In the genomic region with DNA sequence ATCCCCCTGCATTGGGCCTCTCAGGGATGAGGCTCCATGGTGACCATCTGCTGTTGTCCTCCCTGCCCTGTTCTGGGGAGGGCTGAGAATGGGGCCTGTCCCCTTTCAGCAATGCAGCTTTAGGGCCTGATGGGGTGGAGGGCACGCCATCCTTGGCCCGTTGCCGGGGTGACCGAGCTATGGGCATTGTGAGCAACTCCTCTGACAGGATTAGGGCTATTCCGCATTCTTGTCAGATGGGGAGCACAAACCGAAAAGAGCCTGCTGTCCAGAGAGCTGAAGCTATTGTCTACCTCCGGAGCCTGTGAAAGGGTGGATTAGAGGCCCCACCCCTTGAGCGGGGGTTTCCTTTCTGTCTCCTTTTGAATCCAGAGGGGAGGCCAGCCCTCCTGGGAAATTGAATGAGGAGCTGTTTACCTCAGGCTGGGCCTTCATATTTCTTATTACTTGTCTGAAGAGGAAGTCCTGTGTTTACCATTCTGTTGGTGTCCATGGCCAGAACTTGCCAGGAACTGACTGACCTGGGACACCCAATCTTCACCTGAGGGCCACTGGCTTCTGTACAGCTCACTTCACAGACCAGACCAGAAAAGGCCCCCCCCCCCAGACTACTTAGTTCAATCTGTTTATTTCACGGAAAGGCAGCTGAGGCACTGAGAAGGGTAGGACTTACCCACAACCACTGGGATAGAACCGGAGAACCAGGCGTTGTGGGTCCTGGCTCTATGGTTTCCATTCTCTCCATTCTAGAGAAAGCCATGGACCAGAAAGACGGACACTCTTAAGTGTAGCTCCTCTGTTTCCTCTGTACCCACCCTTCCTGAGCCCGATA, we compare ENCODE assay signal across 9 mouse cellular contexts. TPM values are rescaled to one million over a fixed set of nuclear protein-coding genes. Genes with fewer than 3 reads are reported as not detected.
DNase-seq lines count a peak whose midpoint lies in the region; ATAC-seq lines count a peak whose summit lies in the region.
"Had no signal": no experiment of that assay in that cellular context is flagged by ENCODE, and none has a peak within 500 bp of the region (broad histone marks: within the 10 kb centered on the region; RNA-seq: fewer than 3 reads in every experiment).

No protein-coding gene starts in this region.

- peaks cover 8% of the 10 kb centered on the region for H3K27me3 ChIP-seq in embryonic facial prominence, embryonic 10.5 days (replicated peaks; ENCODE audit: low read depth, poor library complexity, severe bottlenecking)
- no peaks in the 10 kb centered on the region for H3K27me3 ChIP-seq in intestine, embryonic 16.5 days (replicated peaks; ENCODE audit: control insufficient read depth, insufficient read depth, low read length)

- no peaks in the 10 kb centered on the region for H3K9me3 ChIP-seq in embryonic facial prominence, embryonic 10.5 days
- no peaks in the 10 kb centered on the region for H3K9me3 ChIP-seq in intestine, embryonic 16.5 days (ENCODE audit: control insufficient read depth, low read length)
- H3K9me3 ChIP-seq: megakaryocyte, embryonic 14.5 days had no signal

- peak overlapping the region; percentile 20 for H3K9ac ChIP-seq in intestine, embryonic 16.5 days (ENCODE audit: low read depth, low read length)

- WGBS in embryonic facial prominence, embryonic 10.5 days: 19% methylated on average over 13 of the region's 13 CpGs
- WGBS in intestine, embryonic 16.5 days: 36% methylated on average over 13 of the region's 13 CpGs

- peaks cover 91% of the 10 kb centered on the region for H3K4me1 ChIP-seq in embryonic facial prominence, embryonic 10.5 days
- peaks cover 43% of the 10 kb centered on the region for H3K4me1 ChIP-seq in intestine, embryonic 16.5 days (ENCODE audit: control insufficient read depth, insufficient read depth, low read length)

- peak overlapping the region; percentile 35 for H3K4me3 ChIP-seq in embryonic facial prominence, embryonic 10.5 days
- no peak overlapping the region for H3K4me3 ChIP-seq in intestine, embryonic 16.5 days (ENCODE audit: low read length)
- H3K4me3 ChIP-seq: megakaryocyte, embryonic 14.5 days had no signal

- peaks cover 41% of the 10 kb centered on the region for H3K36me3 ChIP-seq in embryonic facial prominence, embryonic 10.5 days (replicated peaks)
- no peaks in the 10 kb centered on the region for H3K36me3 ChIP-seq in intestine, embryonic 16.5 days (ENCODE audit: control insufficient read depth, insufficient read depth, low read length)

- no peak for ATAC-seq in intestine, embryonic 16.5 days

- no peak overlapping the region for H3K4me2 ChIP-seq in intestine, embryonic 16.5 days (ENCODE audit: low read depth, low read length)

- peak; percentile 46 to 82 for DNase-seq in cerebellum, postnatal 4 days (ENCODE audit: low spot score in 2 of 2)
- no peak for DNase-seq in cerebellum, adult 18-20 months
- DNase-seq in embryonic facial prominence, embryonic 10.5 days (ENCODE audit: low spot score): peak; percentile 81
- peak; percentile 90 for DNase-seq in mesoderm, embryonic 11.5 days (ENCODE audit: low read depth, low spot score)
- DNase-seq in frontal cortex, postnatal 10 days (ENCODE audit: low spot score in 2 of 2): no peak
- DNase-seq in urinary bladder, postnatal 4 days (ENCODE audit: low spot score in 2 of 2): no peak
- no peak for DNase-seq in thymus, adult 18-20 months

- peak overlapping the region; percentile 88 for H3K27ac ChIP-seq in embryonic facial prominence, embryonic 10.5 days (replicated peaks)
- peak overlapping the region; percentile 30 for H3K27ac ChIP-seq in intestine, embryonic 16.5 days (ENCODE audit: low read length)

RNA-seq across cellular contexts. Expression of gene Nuak2, which starts 7.0 kb away (rescaled TPM):
- polyA plus RNA-seq in embryonic facial prominence, embryonic 10.5 days (2016; fragmentation: Nextera tagmentation; extraction: Ambion mirVana): 12.6 and 19.6 TPM in 2 replicates
- polyA plus RNA-seq in intestine, embryonic 16.5 days (2015; fragmentation: Nextera tagmentation; extraction: Ambion mirVana): 4.6 and 5.6 TPM in 2 replicates

RNA-seq across cellular contexts. Expression of gene Klhdc8a, which starts 24.5 kb away (rescaled TPM):
- polyA plus RNA-seq in embryonic facial prominence, embryonic 10.5 days (2016; fragmentation: Nextera tagmentation; extraction: Ambion mirVana): 0.46 and 0.58 TPM in 2 replicates
- 0.09 and 0.33 TPM in 2 replicates for polyA plus RNA-seq in intestine, embryonic 16.5 days (2015; fragmentation: Nextera tagmentation; extraction: Ambion mirVana)

Comparison
In these comparisons a context has a peak if more than half of its experiments do, and no peak if none do; other contexts are left out.
1. DNase-seq: peak in cerebellum, postnatal 4 days (2 of 2), embryonic facial prominence, embryonic 10.5 days (single experiment) and mesoderm, embryonic 11.5 days (single experiment); none in cerebellum, adult 18-20 months (0 of 2), frontal cortex, postnatal 10 days (0 of 2), urinary bladder, postnatal 4 days (0 of 2) and thymus, adult 18-20 months (0 of 2).